Mouse (Mus musculus) embryonic facial prominence, embryonic 14.5 days (tissue): ENCODE measurements around the gene Spink8. TPM values are rescaled to one million over a fixed set of nuclear protein-coding genes. Genes with fewer than 3 reads are reported as not detected.

Source experiments
- ATAC-seq: fragments of 200-750 bp; cut with Nextera tagmentation; 2 replicates; pipeline ENCODE4 v1.8.0; 2017; ENCODE audit warnings: low read depth, moderate number of reproducible peaks, moderate TSS enrichment
- DNase-seq: peaks from one replicate; pipeline ENCODE4 v3.0.0-alpha.2; 2015; ENCODE audit warnings: low spot score
- H3K27ac ChIP-seq: fragments of 300-500 bp; sonication (generic); replicated peaks from 2 replicates; pipeline ENCODE4 v1.5.1; 2014; ENCODE audit warnings: low read depth, mild to moderate bottlenecking, low read length, moderate library complexity
- H3K27me3 ChIP-seq: fragments of 300-500 bp; sonication (generic); replicated peaks from 2 replicates; pipeline ENCODE4 v1.6.1; 2014; ENCODE audit warnings: low read length; ENCODE audit not compliant: control insufficient read depth, insufficient read depth
- H3K36me3 ChIP-seq: fragments of 300-500 bp; sonication (generic); 2 replicates; pipeline ENCODE4 v1.6.1; 2014; ENCODE audit warnings: low read length, mixed read lengths; ENCODE audit not compliant: control insufficient read depth, insufficient read depth
- H3K4me1 ChIP-seq: fragments of 300-500 bp; sonication (generic); 2 replicates; pipeline ENCODE4 v1.6.1; 2014; ENCODE audit warnings: antibody characterized with exemption, low read length; ENCODE audit not compliant: control insufficient read depth, insufficient read depth
- H3K4me2 ChIP-seq: fragments of 300-500 bp; sonication (generic); 2 replicates; pipeline ENCODE4 v1.6.1; 2014; ENCODE audit warnings: low read depth, mild to moderate bottlenecking, low read length, moderate library complexity, mixed read lengths
- H3K4me3 ChIP-seq: fragments of 300-500 bp; sonication (generic); 2 replicates; pipeline ENCODE4 v1.5.1; 2014; ENCODE audit warnings: low read depth, mild to moderate bottlenecking, low read length
- H3K9ac ChIP-seq: fragments of 300-500 bp; sonication (generic); 2 replicates; pipeline ENCODE4 v1.6.1; 2014; ENCODE audit warnings: low read depth, mild to moderate bottlenecking, low read length, moderate library complexity, mixed read lengths
- H3K9me3 ChIP-seq: fragments of 300-500 bp; sonication (generic); 2 replicates; pipeline ENCODE4 v1.6.1; 2016; ENCODE audit warnings: low read length; ENCODE audit not compliant: control insufficient read depth
- WGBS: fragments of 180-500 bp; shearing (Covaris S2); extraction: QIAGEN DNeasy Blood & Tissue Kit; methylation state at CpG from one replicate; pipeline ENCODE4 v1.1.7; 2014; 5-methylcytosine and 5-hydroxymethylcytosine counted together
- polyA plus RNA-seq: library from polyadenylated mRNA; unstranded; fragments of >200 nt; fragmentation: Nextera tagmentation; extraction: Ambion mirVana; gene quantifications from 2 replicates; pipeline ENCODE4 v1.2.1, GENCODE M21; 2014

The Spink8 gene
- polyA plus RNA-seq, 1 experiment from 2014 or later, result 0.29 TPM

- DNase-seq, result no peak
- ATAC-seq, result no peak
- Histone ChIP-seq H3K4me1 (no peaks in the 10 kb centered on the region), H3K27ac (no peak overlapping the region), H3K4me3 (no peak overlapping the region), H3K36me3 (no peaks in the 10 kb centered on the region), H3K9ac (no peak overlapping the region), H3K27me3 (no peaks in the 10 kb centered on the region), H3K4me2 (no peak overlapping the region), H3K9me3 (no peaks in the 10 kb centered on the region)
- WGBS, result 87% methylated on average over 2 of the region's 2 CpGs
These were observed 42.3 kb downstream of the Spink8 start for GRCm38 (mm10) chr9:109854341-109854740.

- Histone ChIP-seq H3K9me3 (no peaks in the 10 kb centered on the region), H3K4me2 (no peak overlapping the region), H3K4me1 (no peaks in the 10 kb centered on the region), H3K27ac (no peak overlapping the region), H3K36me3 (no peaks in the 10 kb centered on the region), H3K4me3 (no peak overlapping the region), H3K9ac (no peak overlapping the region), H3K27me3 (no peaks in the 10 kb centered on the region)
- DNase-seq, result no peak
- no peak for ATAC-seq
- WGBS, result 85% methylated on average over 6 of the region's 6 CpGs
These were observed 43.9 kb downstream of the Spink8 start for GRCm38 (mm10) chr9:109855947-109856346.

- Histone ChIP-seq H3K27me3 (no peaks in the 10 kb centered on the region), H3K36me3 (no peaks in the 10 kb centered on the region), H3K9me3 (no peaks in the 10 kb centered on the region), H3K4me2 (peak overlapping the region; percentile 43), H3K9ac (no peak overlapping the region), H3K27ac (no peak overlapping the region), H3K4me3 (no peak overlapping the region), H3K4me1 (no peaks in the 10 kb centered on the region)
- 17% methylated on average over 20 of the region's 20 CpGs for WGBS
- ATAC-seq (0 out of 2 replicates have a peak, but pooled peaks have one; percentile 41), DNase-seq (peak; percentile 65)
These were observed 50.4 kb downstream of the Spink8 start for GRCm38 (mm10) chr9:109862397-109863044.

- Histone ChIP-seq H3K9me3 (no peaks in the 10 kb centered on the region), H3K9ac (no peak overlapping the region), H3K4me1 (no peaks in the 10 kb centered on the region), H3K27me3 (no peaks in the 10 kb centered on the region), H3K4me3 (no peak overlapping the region), H3K27ac (no peak overlapping the region), H3K36me3 (no peaks in the 10 kb centered on the region), H3K4me2 (no peak overlapping the region)
- ATAC-seq (no peak), DNase-seq (no peak)
- 62% methylated on average over 3 of the region's 3 CpGs for WGBS
These were observed 51.0 kb downstream of the Spink8 start for GRCm38 (mm10) chr9:109863085-109863484.

GRCm38 (mm10) chr9:109866218-109866617 lies 54.1 kb downstream of the Spink8 start:
- Histone ChIP-seq H3K4me3 (no peak overlapping the region), H3K27me3 (no peaks in the 10 kb centered on the region), H3K4me1 (no peaks in the 10 kb centered on the region), H3K9me3 (no peaks in the 10 kb centered on the region), H3K4me2 (no peak overlapping the region), H3K9ac (no peak overlapping the region), H3K36me3 (no peaks in the 10 kb centered on the region), H3K27ac (no peak overlapping the region)
- DNase-seq, result no peak
- WGBS, result 69% methylated on average over 2 of the region's 2 CpGs
- no peak for ATAC-seq

GRCm38 (mm10) chr9:109870983-109871572 lies 59.0 kb downstream of the Spink8 start:
- no peaks in the 10 kb centered on the region for H3K4me1 ChIP-seq
- no peak overlapping the region for H3K27ac ChIP-seq
- DNase-seq (no peak), ATAC-seq (no peak)
- no peaks in the 10 kb centered on the region for H3K36me3 ChIP-seq
- WGBS, result 34% methylated on average over 6 of the region's 6 CpGs
- no peak overlapping the region for H3K4me3 ChIP-seq
- no peak overlapping the region for H3K4me2 ChIP-seq
- no peaks in the 10 kb centered on the region for H3K27me3 ChIP-seq
- no peaks in the 10 kb centered on the region for H3K9me3 ChIP-seq
- H3K9ac ChIP-seq, result no peak overlapping the region

GRCm38 (mm10) chr9:109874797-109875691 lies 63.0 kb downstream of the Spink8 start, which contains the start of gene Cdc25a:
Gene Cdc25a, plus strand, starts transcription at chr9:109875579.
- Histone ChIP-seq H3K4me2 (peak within 1 kb of the TSS; percentile 89), H3K4me3 (peak within 1 kb of the TSS; percentile 98), H3K27ac (peak within 1 kb of the TSS; percentile 93), H3K36me3 (peaks cover 28% of the 10 kb centered on the region), H3K4me1 (no peaks in the 10 kb centered on the region; the same call in 1 of the 2 replicates), H3K9ac (peak within 1 kb of the TSS; percentile 97), H3K27me3 (no peaks in the 10 kb centered on the region), H3K9me3 (no peaks in the 10 kb centered on the region)
- DNase-seq (peak; percentile 100), ATAC-seq (peak; percentile 95)
- WGBS, result 8% methylated on average over 32 of the region's 33 CpGs

GRCm38 (mm10) chr9:109875695-109876601 lies 63.9 kb downstream of the Spink8 start:
- H3K9me3 ChIP-seq, result no peaks in the 10 kb centered on the region
- peak overlapping the region; percentile 89 for H3K4me2 ChIP-seq
- H3K36me3 ChIP-seq, result peaks cover 37% of the 10 kb centered on the region
- ATAC-seq (peak; percentile 66), DNase-seq (peak; percentile 63)
- whole genome bisulfite sequencing, result under 1% methylated on average over 29 of the region's 76 CpGs
- H3K4me1 ChIP-seq, result no peaks in the 10 kb centered on the region; the same call in 1 of the 2 replicates
- peak overlapping the region; percentile 97 for H3K9ac ChIP-seq
- peak overlapping the region; percentile 93 for H3K27ac ChIP-seq
- H3K4me3 ChIP-seq, result peak overlapping the region; percentile 98
- H3K27me3 ChIP-seq, result no peaks in the 10 kb centered on the region
